Mouse (Mus musculus): Measurements from ENCODE around the gene Dnajc2.

- peak; percentile 69 for TF ChIP-seq CTCF (IDR thresholded peaks at IDR 0.05)
- TF ChIP-seq EP300 (IDR thresholded peaks at IDR 0.05): no peak
Observed at GRCm38 (mm10) chr5:21813994-21814393, 28.9 kb upstream of the Dnajc2 start.

Data from lung, postnatal 0 days (tissue).